Mouse (Mus musculus): ENCODE measurements around the gene Necab2.

The Necab2 gene

GRCm38 (mm10) chr8:119456045-119456444 is 9.5 kb downstream of the Necab2 start:
- H3K36me3 ChIP-seq (ENCODE audit: control insufficient read depth, insufficient read depth, low read length, poor library complexity, severe bottlenecking): no peaks in the 10 kb centered on the region
- no peak for DNase-seq (ENCODE audit: low read depth, low spot score)

GRCm38 (mm10) chr8:119459724-119460123 is 13.2 kb downstream of the Necab2 start:
- DNase-seq (ENCODE audit: low read depth, low spot score): no peak
- Histone ChIP-seq H3K27me3 (ENCODE audit: control insufficient read depth, insufficient read depth, low read length, poor library complexity, severe bottlenecking) (no peaks in the 10 kb centered on the region), H3K36me3 (ENCODE audit: control insufficient read depth, insufficient read depth, low read length, poor library complexity, severe bottlenecking) (no peaks in the 10 kb centered on the region)

More at GRCm38 (mm10) chr8:119456045-119456444, 9.5 kb downstream of the Necab2 start:
- H3K27me3 ChIP-seq (ENCODE audit: control insufficient read depth, insufficient read depth, low read length, poor library complexity, severe bottlenecking): no peaks in the 10 kb centered on the region

GRCm38 (mm10) chr8:119461356-119461755 is 14.8 kb downstream of the Necab2 start:
- no peak for DNase-seq (ENCODE audit: low read depth, low spot score)
- Histone ChIP-seq H3K36me3 (ENCODE audit: control insufficient read depth, insufficient read depth, low read length, poor library complexity, severe bottlenecking) (no peaks in the 10 kb centered on the region), H3K27me3 (ENCODE audit: control insufficient read depth, insufficient read depth, low read length, poor library complexity, severe bottlenecking) (no peaks in the 10 kb centered on the region)

- DNase-seq (ENCODE audit: low read depth, low spot score): no peak
- Histone ChIP-seq H3K36me3 (ENCODE audit: control insufficient read depth, insufficient read depth, low read length, poor library complexity, severe bottlenecking) (no peaks in the 10 kb centered on the region), H3K27me3 (ENCODE audit: control insufficient read depth, insufficient read depth, low read length, poor library complexity, severe bottlenecking) (no peaks in the 10 kb centered on the region)
These were observed 17.2 kb downstream of the Necab2 start for GRCm38 (mm10) chr8:119463709-119464108.

GRCm38 (mm10) chr8:119466105-119466504 is 19.6 kb downstream of the Necab2 start:
- no peak for DNase-seq (ENCODE audit: low read depth, low spot score)

GRCm38 (mm10) chr8:119466794-119467193 is 20.3 kb downstream of the Necab2 start:
- no peaks in the 10 kb centered on the region for H3K27me3 ChIP-seq (ENCODE audit: control insufficient read depth, insufficient read depth, low read length, poor library complexity, severe bottlenecking)
- no peak for DNase-seq (ENCODE audit: low read depth, low spot score)
- H3K36me3 ChIP-seq (ENCODE audit: control insufficient read depth, insufficient read depth, low read length, poor library complexity, severe bottlenecking): no peaks in the 10 kb centered on the region

More at GRCm38 (mm10) chr8:119466105-119466504, 19.6 kb downstream of the Necab2 start:
- H3K36me3 ChIP-seq (ENCODE audit: control insufficient read depth, insufficient read depth, low read length, poor library complexity, severe bottlenecking): no peaks in the 10 kb centered on the region
- no peaks in the 10 kb centered on the region for H3K27me3 ChIP-seq (ENCODE audit: control insufficient read depth, insufficient read depth, low read length, poor library complexity, severe bottlenecking)

- no peaks in the 10 kb centered on the region for H3K27me3 ChIP-seq (ENCODE audit: control insufficient read depth, insufficient read depth, low read length, poor library complexity, severe bottlenecking)
- no peaks in the 10 kb centered on the region for H3K36me3 ChIP-seq (ENCODE audit: control insufficient read depth, insufficient read depth, low read length, poor library complexity, severe bottlenecking)
- no peak for DNase-seq (ENCODE audit: low read depth, low spot score)
These were observed 21.6 kb downstream of the Necab2 start for GRCm38 (mm10) chr8:119468091-119468490.

GRCm38 (mm10) chr8:119478684-119479083 is 32.2 kb downstream of the Necab2 start:
- Histone ChIP-seq H3K36me3 (ENCODE audit: control insufficient read depth, insufficient read depth, low read length, poor library complexity, severe bottlenecking) (no peaks in the 10 kb centered on the region), H3K27me3 (ENCODE audit: control insufficient read depth, insufficient read depth, low read length, poor library complexity, severe bottlenecking) (no peaks in the 10 kb centered on the region)

GRCm38 (mm10) chr8:119484145-119484896 is 37.8 kb downstream of the Necab2 start:
- H3K27me3 ChIP-seq (ENCODE audit: control insufficient read depth, insufficient read depth, low read length, poor library complexity, severe bottlenecking): no peaks in the 10 kb centered on the region

More at GRCm38 (mm10) chr8:119478684-119479083, 32.2 kb downstream of the Necab2 start:
- no peak for DNase-seq (ENCODE audit: low read depth, low spot score)

GRCm38 (mm10) chr8:119487093-119487492 is 40.6 kb downstream of the Necab2 start:
- DNase-seq (ENCODE audit: low read depth, low spot score): no peak
- H3K27me3 ChIP-seq (ENCODE audit: control insufficient read depth, insufficient read depth, low read length, poor library complexity, severe bottlenecking): no peaks in the 10 kb centered on the region
- no peaks in the 10 kb centered on the region for H3K36me3 ChIP-seq (ENCODE audit: control insufficient read depth, insufficient read depth, low read length, poor library complexity, severe bottlenecking)

More at GRCm38 (mm10) chr8:119484145-119484896, 37.8 kb downstream of the Necab2 start:
- H3K36me3 ChIP-seq (ENCODE audit: control insufficient read depth, insufficient read depth, low read length, poor library complexity, severe bottlenecking): no peaks in the 10 kb centered on the region
- DNase-seq (ENCODE audit: low read depth, low spot score): peak; percentile 64

- peak; percentile 74 for DNase-seq (ENCODE audit: low read depth, low spot score)
- Histone ChIP-seq H3K36me3 (ENCODE audit: control insufficient read depth, insufficient read depth, low read length, poor library complexity, severe bottlenecking) (no peaks in the 10 kb centered on the region), H3K27me3 (ENCODE audit: control insufficient read depth, insufficient read depth, low read length, poor library complexity, severe bottlenecking) (no peaks in the 10 kb centered on the region)
These were observed 50.3 kb downstream of the Necab2 start for GRCm38 (mm10) chr8:119496848-119497247.

- no peaks in the 10 kb centered on the region for H3K27me3 ChIP-seq (ENCODE audit: control insufficient read depth, insufficient read depth, low read length, poor library complexity, severe bottlenecking)
- H3K36me3 ChIP-seq (ENCODE audit: control insufficient read depth, insufficient read depth, low read length, poor library complexity, severe bottlenecking): no peaks in the 10 kb centered on the region
- no peak for DNase-seq (ENCODE audit: low read depth, low spot score)
These were observed 53.3 kb downstream of the Necab2 start for GRCm38 (mm10) chr8:119499836-119500235.

- Histone ChIP-seq H3K36me3 (ENCODE audit: control insufficient read depth, insufficient read depth, low read length, poor library complexity, severe bottlenecking) (peaks cover 2% of the 10 kb centered on the region; the same call in 1 of the 2 replicates), H3K27me3 (ENCODE audit: control insufficient read depth, insufficient read depth, low read length, poor library complexity, severe bottlenecking) (no peaks in the 10 kb centered on the region)
- DNase-seq (ENCODE audit: low read depth, low spot score): no peak
These were observed 55.1 kb downstream of the Necab2 start, which contains the start of gene Slc38a8 for GRCm38 (mm10) chr8:119501598-119501997. Slc38a8 (minus strand) TSS chr8:119501698.

- no peak for DNase-seq (ENCODE audit: low read depth, low spot score)
- Histone ChIP-seq H3K36me3 (ENCODE audit: control insufficient read depth, insufficient read depth, low read length, poor library complexity, severe bottlenecking) (peaks cover 2% of the 10 kb centered on the region; the same call in 1 of the 2 replicates), H3K27me3 (ENCODE audit: control insufficient read depth, insufficient read depth, low read length, poor library complexity, severe bottlenecking) (no peaks in the 10 kb centered on the region)
These were observed 55.6 kb downstream of the Necab2 start for GRCm38 (mm10) chr8:119502111-119502510.

GRCm38 (mm10) chr8:119503191-119503767 is 56.8 kb downstream of the Necab2 start:
- H3K36me3 ChIP-seq (ENCODE audit: control insufficient read depth, insufficient read depth, low read length, poor library complexity, severe bottlenecking): peaks cover 4% of the 10 kb centered on the region
- DNase-seq (ENCODE audit: low read depth, low spot score): no peak
- no peaks in the 10 kb centered on the region for H3K27me3 ChIP-seq (ENCODE audit: control insufficient read depth, insufficient read depth, low read length, poor library complexity, severe bottlenecking)

Measured in splenic B cell, adult 2 months (primary cell).